Mouse (Mus musculus) gonadal fat pad, adult 2 months (tissue): Measurements from ENCODE around the gene Olfr905. TPM values are rescaled to one million over a fixed set of nuclear protein-coding genes. Genes with fewer than 3 reads are reported as not detected.

Experiments used
- DNase-seq: peaks from one replicate; pipeline ENCODE4 v3.0.0-alpha.2; 2012; ENCODE audit warnings: low read depth
- polyA plus RNA-seq: library from polyadenylated mRNA; depleted of rRNA; stranded (reverse); fragments of >200 nt; gene quantifications from 2 replicates; pipeline ENCODE4 v1.2.3, GENCODE M21; 2012; rRNA removed

Olfr905 gene
- polyA plus RNA-seq, result not detected in 2 replicates

- no peak for DNase-seq
Observed at GRCm38 (mm10) chr9:38470807-38471206, at the start of gene Olfr905. Olfr905 (plus strand) TSS chr9:38471107.

GRCm38 (mm10) chr9:38423801-38424200 is 47.1 kb upstream of the Olfr905 start:
- DNase-seq, result no peak

- DNase-seq, result no peak
Observed at GRCm38 (mm10) chr9:38427026-38427425, 43.9 kb upstream of the Olfr905 start.

GRCm38 (mm10) chr9:38429155-38429554 is 41.8 kb upstream of the Olfr905 start, which contains the start of gene Olfr901:
Olfr901 (plus strand) TSS chr9:38429455.
- no peak for DNase-seq

GRCm38 (mm10) chr9:38447352-38447751 is 23.6 kb upstream of the Olfr905 start, which contains the start of gene Olfr902:
Olfr902 (plus strand) TSS chr9:38447652.
- DNase-seq, result no peak

- no peak for DNase-seq
Observed at GRCm38 (mm10) chr9:38462844-38463243, 8.1 kb upstream of the Olfr905 start, which contains the start of gene Olfr904. Olfr904 (plus strand) TSS chr9:38463144.

GRCm38 (mm10) chr9:38486785-38487184 is 15.9 kb downstream of the Olfr905 start, which contains the start of gene Olfr906:
Olfr906 (plus strand) TSS chr9:38487085.
- no peak for DNase-seq

- no peak for DNase-seq
Observed at GRCm38 (mm10) chr9:38495501-38495900, 24.6 kb downstream of the Olfr905 start, which contains the start of gene Olfr907. Olfr907 (plus strand) TSS chr9:38495801.

- DNase-seq, result no peak
Observed at GRCm38 (mm10) chr9:38512353-38512752, 41.4 kb downstream of the Olfr905 start.

GRCm38 (mm10) chr9:38521280-38521679 is 50.4 kb downstream of the Olfr905 start, which contains the start of gene Olfr911-ps1:
Olfr911-ps1 (plus strand) TSS chr9:38521580.
- DNase-seq, result no peak

Other genes with a start within 250 kb of the Olfr905 start
- not detected in 2 replicates for gene Olfr143, start 218.3 kb upstream of the Olfr905 start, polyA plus RNA-seq
- not detected in 2 replicates for gene Olfr895, start 203.3 kb upstream of the Olfr905 start, polyA plus RNA-seq
- gene Olfr896-ps1, start 180.0 kb upstream of the Olfr905 start, polyA plus RNA-seq, result not detected in 2 replicates
- not detected in 2 replicates for gene Olfr25, start 142.0 kb upstream of the Olfr905 start, polyA plus RNA-seq
- gene Olfr898, start 122.7 kb upstream of the Olfr905 start, polyA plus RNA-seq, result not detected in 2 replicates
- gene Olfr250, start 104.2 kb upstream of the Olfr905 start, polyA plus RNA-seq, result not detected in 2 replicates
- not detected in 2 replicates for gene Olfr251, start 94.0 kb upstream of the Olfr905 start, polyA plus RNA-seq
- gene Olfr147, start 69.4 kb upstream of the Olfr905 start, polyA plus RNA-seq, result not detected in 2 replicates
- not detected in 2 replicates for gene Olfr901, start 41.7 kb upstream of the Olfr905 start, polyA plus RNA-seq
- gene Olfr902, start 23.5 kb upstream of the Olfr905 start, polyA plus RNA-seq, result not detected in 2 replicates
- not detected in 2 replicates for gene Olfr904, start 8.0 kb upstream of the Olfr905 start, polyA plus RNA-seq
- not detected in 2 replicates for gene Olfr906, start 16.0 kb downstream of the Olfr905 start, polyA plus RNA-seq
- gene Olfr907, start 24.7 kb downstream of the Olfr905 start, polyA plus RNA-seq, result not detected in 2 replicates
- not detected in 2 replicates for gene Olfr911-ps1, start 50.5 kb downstream of the Olfr905 start, polyA plus RNA-seq
- not detected in 2 replicates for gene Olfr910, start 66.7 kb downstream of the Olfr905 start, polyA plus RNA-seq
- gene Olfr912, start 109.1 kb downstream of the Olfr905 start, polyA plus RNA-seq, result not detected in 2 replicates
- not detected in 2 replicates for gene Olfr913, start 121.7 kb downstream of the Olfr905 start, polyA plus RNA-seq
- gene Olfr914, start 134.0 kb downstream of the Olfr905 start, polyA plus RNA-seq, result not detected in 2 replicates
- gene Olfr916, start 188.8 kb downstream of the Olfr905 start, polyA plus RNA-seq, result not detected in 2 replicates
- not detected in 2 replicates for gene Olfr917, start 194.7 kb downstream of the Olfr905 start, polyA plus RNA-seq
- not detected in 2 replicates for gene Olfr918, start 203.5 kb downstream of the Olfr905 start, polyA plus RNA-seq
- gene Olfr919, start 232.6 kb downstream of the Olfr905 start, polyA plus RNA-seq, result not detected in 2 replicates
- gene Vwa5a, start 247.2 kb downstream of the Olfr905 start, polyA plus RNA-seq, result 18.3 and 23.6 TPM in 2 replicates